Mouse (Mus musculus): ENCODE measurements at regions not wholly inside any gene's neighbourhood (a gene's known extent, or its start where the extent isn't known, plus 50 kb on each side); places are given as distances from the start of the nearest gene placed in this dataset.

DNA sequence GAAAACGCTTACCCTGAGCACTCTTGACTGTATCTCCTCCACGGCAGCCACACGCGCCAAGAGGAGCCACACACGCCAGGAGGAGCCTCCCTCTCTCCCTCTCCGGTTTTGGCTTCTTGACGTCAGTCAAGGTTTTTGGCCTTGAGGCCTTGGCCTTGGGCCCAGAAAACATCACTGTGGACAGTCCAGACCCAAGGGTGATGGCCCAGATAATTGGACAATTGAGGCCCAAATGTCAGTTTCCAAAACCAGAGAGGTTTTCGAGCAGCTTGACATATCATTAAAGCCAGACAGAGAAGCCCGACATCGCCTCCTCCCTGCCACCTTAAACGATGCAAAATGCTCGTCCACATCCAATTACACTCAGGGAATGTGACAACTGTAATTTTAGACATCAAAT, 65.4 kb upstream of the Aldh1a3 start:
- DNase-seq (ENCODE audit: extremely low read depth, low read depth, low spot score): no peak

DNA sequence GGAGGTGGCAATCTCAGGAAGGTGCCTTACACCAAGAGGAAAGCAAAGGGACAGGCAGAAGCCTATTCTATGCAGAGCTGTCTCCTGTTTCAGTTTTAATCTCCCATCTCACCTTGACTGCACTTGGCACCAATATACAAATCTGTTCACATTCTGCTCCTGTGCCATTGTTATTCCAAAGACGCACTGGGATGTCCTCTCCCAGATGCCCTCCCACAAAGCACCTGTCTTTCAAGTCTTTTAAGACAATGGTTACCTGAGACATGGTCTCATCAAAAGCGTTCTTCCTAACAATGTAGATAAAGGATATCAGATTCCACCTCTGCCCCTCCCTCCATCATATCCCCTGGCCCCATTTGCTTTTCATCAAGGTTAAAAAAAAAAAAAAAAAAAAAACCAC, 64.2 kb upstream of the Aldh1a3 start:
- no peak for DNase-seq (ENCODE audit: extremely low read depth, low read depth, low spot score)

DNA sequence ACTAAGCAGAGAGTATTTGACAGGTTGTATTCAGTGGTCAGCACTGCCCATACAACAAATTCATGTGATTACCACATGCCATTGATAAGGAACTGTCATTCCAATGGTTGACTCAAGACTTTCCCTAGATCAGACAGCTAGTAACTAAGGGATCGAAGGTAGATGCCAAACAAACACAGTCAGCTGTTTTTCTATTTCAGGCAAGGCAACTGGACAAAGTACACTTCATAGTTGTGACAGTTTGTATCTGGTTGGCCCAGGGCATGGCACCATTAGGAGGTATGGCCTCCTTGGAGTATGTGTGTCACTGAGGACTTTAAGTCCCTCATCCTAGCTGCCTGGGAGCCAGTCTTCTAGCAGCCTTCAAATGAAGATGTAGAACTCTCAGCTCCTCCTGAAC, 62.8 kb upstream of the Aldh1a3 start:
- no peak for DNase-seq (ENCODE audit: extremely low read depth, low read depth, low spot score)

DNA sequence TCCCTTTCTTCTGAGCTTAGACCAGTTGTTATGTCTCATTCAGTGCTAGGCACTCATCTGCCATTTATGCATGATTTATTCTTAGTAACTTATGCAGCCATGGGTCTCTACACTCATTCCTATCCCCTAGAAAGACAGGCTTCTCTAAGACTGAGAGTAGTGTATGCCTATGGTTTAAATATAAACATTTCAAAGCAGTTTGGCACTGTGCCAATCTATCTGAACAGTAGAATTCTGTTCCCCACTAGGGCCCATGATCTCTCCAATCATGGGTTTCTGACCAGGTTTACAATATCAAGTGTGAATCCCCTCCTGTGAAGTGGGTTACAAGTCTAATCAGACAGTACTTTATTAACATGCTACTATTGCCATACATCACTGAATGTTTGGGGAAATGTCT, 60.4 kb upstream of the Aldh1a3 start:
- DNase-seq (ENCODE audit: extremely low read depth, low read depth, low spot score): no peak

DNA sequence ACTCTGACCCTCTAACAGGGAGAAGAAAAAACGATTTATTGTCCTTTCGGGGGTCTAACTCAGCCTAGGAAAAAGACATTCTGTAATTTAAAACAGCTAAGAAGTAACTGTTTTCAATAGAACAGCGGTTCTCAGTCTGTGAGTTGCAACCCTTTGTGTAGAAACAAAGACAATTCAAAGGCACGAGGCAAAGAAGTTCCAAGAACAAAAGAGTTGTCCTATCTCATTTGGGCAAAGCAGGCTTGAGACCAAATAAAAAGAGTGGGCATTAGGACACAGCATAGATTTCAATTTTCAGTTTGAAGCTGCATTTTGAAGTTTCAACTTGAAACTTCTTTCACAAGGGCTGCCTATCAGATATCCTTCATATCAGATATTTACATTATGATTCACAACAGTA, 53.1 kb upstream of the Aldh1a3 start:
- DNase-seq (ENCODE audit: extremely low read depth, low read depth, low spot score): no peak

DNA sequence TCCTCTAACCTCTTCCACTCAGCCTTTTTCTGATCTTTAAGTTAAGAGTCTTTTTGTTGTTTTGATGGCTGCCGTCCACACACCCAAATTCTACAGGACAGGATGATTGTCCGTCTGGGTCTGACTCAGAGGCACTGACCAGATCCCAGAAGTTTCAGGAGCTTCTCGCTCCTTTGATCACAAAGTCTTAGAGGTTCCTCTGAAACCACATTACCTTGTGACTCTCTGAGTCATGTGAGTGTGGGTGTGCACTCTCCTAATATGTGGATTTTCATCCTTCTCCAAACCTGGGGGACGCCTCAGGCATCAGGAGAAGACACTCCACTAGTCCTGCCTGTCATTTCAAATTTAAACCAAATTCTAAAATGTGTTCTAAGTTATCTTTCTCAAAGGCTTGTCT, 52.0 kb upstream of the Aldh1a3 start:
- DNase-seq (ENCODE audit: extremely low read depth, low read depth, low spot score): no peak

DNA sequence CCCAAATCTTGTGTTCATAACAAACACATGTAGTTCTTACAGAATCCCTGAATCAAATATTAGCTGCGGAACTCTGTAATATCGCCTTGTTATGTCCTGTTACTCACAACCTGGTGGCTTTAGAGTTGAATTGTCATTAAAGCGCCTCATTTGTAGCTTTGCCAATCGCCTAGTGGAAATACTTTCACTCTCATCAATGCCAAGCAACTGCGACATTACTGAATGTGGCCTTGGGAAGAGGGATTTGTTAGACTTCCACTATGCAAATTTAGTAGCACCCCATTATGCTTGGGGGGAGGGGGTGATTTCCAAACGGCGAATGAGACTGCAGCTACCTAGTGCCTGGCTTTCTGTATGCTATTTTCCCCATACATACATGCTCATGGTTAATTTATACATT, 50.8 kb upstream of the Aldh1a3 start:
- no peak for DNase-seq (ENCODE audit: extremely low read depth, low read depth, low spot score)

DNA sequence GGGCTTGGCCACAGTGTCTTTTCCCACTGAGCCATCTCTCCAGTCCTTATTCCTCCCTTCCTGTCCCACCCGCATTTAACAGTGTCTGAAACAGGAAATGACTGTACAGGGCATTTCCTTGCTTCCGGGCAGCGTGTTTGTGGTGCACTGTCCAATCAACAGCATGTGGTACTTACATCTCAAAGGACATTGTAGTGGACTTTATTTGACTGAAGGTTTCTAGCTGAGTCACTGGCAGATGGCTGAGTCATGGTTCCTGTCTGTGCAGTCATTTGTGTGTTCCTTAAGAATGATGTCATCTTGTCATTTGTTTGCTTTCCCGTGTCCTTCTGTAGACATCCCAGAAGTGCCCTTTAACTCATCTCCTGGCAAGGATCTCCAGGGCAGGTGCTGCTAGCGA, 50.2 kb upstream of the Aldh1a3 start:
- peak; percentile 5 for DNase-seq (ENCODE audit: extremely low read depth, low read depth, low spot score)

Measured in fat pad, adult 2 months (tissue).